Mouse (Mus musculus) cerebellum, adult 18-20 months (tissue): ENCODE measurements at regions not wholly inside any gene's neighbourhood (a gene's known extent, or its start where the extent isn't known, plus 50 kb on each side); places are given as distances from the start of the nearest gene placed in this dataset.

ENCODE experiments used
- DNase-seq, 2 experiments: peaks; one replicate each; pipeline ENCODE4 v3.0.0; 2021

- no peak for DNase-seq
Measured at GRCm38 (mm10) chr10:98857395-98857794, 56.8 kb upstream of the Atp2b1 start.

GRCm38 (mm10) chr10:98861521-98861920 is 52.7 kb upstream of the Atp2b1 start:
- DNase-seq = no peak

GRCm38 (mm10) chr10:98862712-98863111 is 51.5 kb upstream of the Atp2b1 start:
- no peak for DNase-seq

GRCm38 (mm10) chr10:98864384-98864783 is 49.8 kb upstream of the Atp2b1 start:
- DNase-seq = no peak
